ENCODE assay signal across 27 mouse cellular contexts in genomic region chr9:110662844-110663243, GRCm38 (mm10). TPM values are rescaled to one million over a fixed set of nuclear protein-coding genes. Genes with fewer than 3 reads are reported as not detected.
DNase-seq lines count a peak whose midpoint lies in the region; ATAC-seq and TF ChIP-seq lines count a peak whose summit lies in the region.
"Had no signal": no experiment of that assay in that cellular context is flagged by ENCODE, and none has a peak within 500 bp of the region (broad histone marks: within the 10 kb centered on the region; RNA-seq: fewer than 3 reads in every experiment).

No protein-coding gene starts in this region.

- no peak for DNase-seq in liver, postnatal 0 days
- DNase-seq in 416B (ENCODE audit: low read depth): peak; percentile 73
- DNase-seq in cerebellum, postnatal 10 days: no peak
- DNase-seq in B cell, adult 2 months: no peak
- DNase-seq: adrenal gland, postnatal 10 days; adrenal gland, postnatal 36 days; cerebellum, adult 18-20 months; cerebellum, adult 9-10 months; cerebellum, postnatal 25 days; embryo, embryonic 11 days; gastrocnemius, postnatal 25 days; heart, adult 2 months had no signal

- no peak for TF ChIP-seq CTCF in liver, postnatal 0 days (IDR thresholded peaks at IDR 0.05; ENCODE audit: low read depth)

- no peak overlapping the region for H3K4me3 ChIP-seq in liver, postnatal 0 days (ENCODE audit: low read depth, low read length)
- no peak overlapping the region for H3K4me3 ChIP-seq in liver, embryonic 12.5 days
- H3K4me3 ChIP-seq in heart, embryonic 11.5 days (ENCODE audit: low read depth, low read length): no peak overlapping the region
- H3K4me3 ChIP-seq: embryonic facial prominence, embryonic 10.5 days; embryonic facial prominence, embryonic 13.5 days; erythroblast, embryonic 14.5 days; forebrain, embryonic 12.5 days; forebrain, embryonic 15.5 days; heart, adult 2 months; heart, embryonic 10.5 days; hindbrain, embryonic 12.5 days had no signal

- TF ChIP-seq EP300 in liver, postnatal 0 days (IDR thresholded peaks at IDR 0.05; ENCODE audit: low read depth): no peak

- H3K9me3 ChIP-seq in liver, postnatal 0 days (ENCODE audit: low read length): no peaks in the 10 kb centered on the region
- no peaks in the 10 kb centered on the region for H3K9me3 ChIP-seq in liver, embryonic 12.5 days (replicated peaks)
- H3K9me3 ChIP-seq in heart, embryonic 11.5 days (replicated peaks; ENCODE audit: control insufficient read depth, low read length): no peaks in the 10 kb centered on the region
- H3K9me3 ChIP-seq: embryonic facial prominence, embryonic 10.5 days; embryonic facial prominence, embryonic 13.5 days; forebrain, embryonic 12.5 days; forebrain, embryonic 15.5 days; G1E; heart, embryonic 10.5 days; hindbrain, embryonic 12.5 days had no signal

- 0 out of 2 replicates have a peak overlapping the region, but pooled peaks have one; percentile 1 for H3K4me2 ChIP-seq in liver, postnatal 0 days (ENCODE audit: low read depth, low read length)
- no peak overlapping the region for H3K4me2 ChIP-seq in liver, embryonic 12.5 days
- H3K4me2 ChIP-seq in heart, embryonic 11.5 days: no peak overlapping the region
- H3K4me2 ChIP-seq: embryonic facial prominence, embryonic 13.5 days; forebrain, embryonic 12.5 days; forebrain, embryonic 15.5 days; hindbrain, embryonic 12.5 days had no signal

- ATAC-seq in liver, postnatal 0 days: no peak
- ATAC-seq in liver, embryonic 12.5 days: no peak
- peak; percentile 63 for ATAC-seq in granulocyte monocyte progenitor cell, adult 5-6 weeks (replicated peaks; ENCODE audit: poor library complexity, severe bottlenecking)
- peak; percentile 40 for ATAC-seq in megakaryocyte progenitor cell, adult 5-6 weeks (replicated peaks; ENCODE audit: poor library complexity)
- ATAC-seq in heart, embryonic 11.5 days (replicated peaks; ENCODE audit: insufficient number of reproducible peaks, low FRiP score, low TSS enrichment): no peak
- ATAC-seq: forebrain, embryonic 15.5 days; hindbrain, embryonic 16.5 days; Patski had no signal

- H3K4me1 ChIP-seq in liver, postnatal 0 days (ENCODE audit: insufficient read depth): peaks cover 79% of the 10 kb centered on the region
- H3K4me1 ChIP-seq in liver, embryonic 12.5 days: peaks cover 97% of the 10 kb centered on the region
- peaks cover 35% of the 10 kb centered on the region for H3K4me1 ChIP-seq in heart, embryonic 11.5 days (ENCODE audit: control insufficient read depth, insufficient read depth, low read length)

- 0 out of 2 replicates have a peak overlapping the region, but pooled peaks have one; percentile 31 for H3K27ac ChIP-seq in liver, postnatal 0 days (ENCODE audit: low read depth)
- no peak overlapping the region for H3K27ac ChIP-seq in liver, embryonic 12.5 days
- H3K27ac ChIP-seq in heart, embryonic 11.5 days (ENCODE audit: low read depth, low read length): no peak overlapping the region
- H3K27ac ChIP-seq: embryonic facial prominence, embryonic 10.5 days; embryonic facial prominence, embryonic 13.5 days; forebrain, embryonic 12.5 days; forebrain, embryonic 15.5 days; heart, adult 2 months; heart, embryonic 10.5 days; hindbrain, embryonic 12.5 days had no signal

- WGBS in liver, postnatal 0 days (ENCODE audit: insufficient replicate concordance): 14% methylated on average over 1 of the region's 1 CpGs
- WGBS in liver, embryonic 12.5 days (ENCODE audit: insufficient replicate concordance): 19% methylated on average over 1 of the region's 1 CpGs
- WGBS in heart, embryonic 11.5 days (ENCODE audit: insufficient replicate concordance): 83% methylated on average over 1 of the region's 1 CpGs

- H3K27me3 ChIP-seq in liver, postnatal 0 days (ENCODE audit: insufficient read depth, low read length): no peaks in the 10 kb centered on the region
- H3K27me3 ChIP-seq in liver, embryonic 12.5 days (replicated peaks): peaks cover 9% of the 10 kb centered on the region; the same call in 1 of the 2 replicates
- H3K27me3 ChIP-seq in heart, embryonic 11.5 days (ENCODE audit: control insufficient read depth, insufficient read depth, low read length): no peaks in the 10 kb centered on the region
- H3K27me3 ChIP-seq: CH12.LX; embryonic facial prominence, embryonic 13.5 days; forebrain, embryonic 12.5 days; forebrain, embryonic 15.5 days; hindbrain, embryonic 12.5 days; Patski had no signal

- no peak overlapping the region for H3K9ac ChIP-seq in liver, postnatal 0 days (replicated peaks)
- no peak overlapping the region for H3K9ac ChIP-seq in liver, embryonic 12.5 days
- no peak overlapping the region for H3K9ac ChIP-seq in heart, embryonic 11.5 days (ENCODE audit: low read depth, low read length)
- H3K9ac ChIP-seq: embryonic facial prominence, embryonic 13.5 days; forebrain, embryonic 12.5 days; forebrain, embryonic 15.5 days; hindbrain, embryonic 12.5 days had no signal

- 0 out of 2 replicates have a peak, but pooled peaks cover 3% of the 10 kb centered on the region for H3K36me3 ChIP-seq in liver, postnatal 0 days (replicated peaks; ENCODE audit: insufficient read depth, low read length)
- H3K36me3 ChIP-seq in liver, embryonic 12.5 days: peaks cover 19% of the 10 kb centered on the region
- H3K36me3 ChIP-seq in heart, embryonic 11.5 days (ENCODE audit: control insufficient read depth, insufficient read depth, low read length): 0 out of 2 replicates have a peak, but pooled peaks cover 2% of the 10 kb centered on the region
- H3K36me3 ChIP-seq: forebrain, embryonic 15.5 days had no signal

RNA-seq across cellular contexts. Expression of gene Ccdc12, which starts 6.5 kb away (rescaled TPM):
- polyA plus RNA-seq in liver, postnatal 0 days (2015; fragmentation: Nextera tagmentation; extraction: Ambion mirVana): 69.3 and 71.1 TPM in 2 replicates
- 103 and 105 TPM in 2 replicates for polyA plus RNA-seq in liver, embryonic 12.5 days (2016; fragmentation: Nextera tagmentation; extraction: Ambion mirVana)
- total RNA-seq in granulocyte monocyte progenitor cell, adult 5-6 weeks (2014; fragmentation: Nextera tagmentation): 149 TPM in 2 replicates
- total RNA-seq in granulocyte monocyte progenitor cell, adult 5-6 weeks (2017): 98.5 and 104 TPM in 2 replicates
- 98.7 and 112 TPM in 2 replicates for total RNA-seq in megakaryocyte progenitor cell, adult 5-6 weeks (2015)
- 75.3 and 92.6 TPM in 2 replicates for total RNA-seq in megakaryocyte progenitor cell, adult 5-6 weeks (2017)
- 135 and 149 TPM in 2 replicates for polyA plus RNA-seq in heart, embryonic 11.5 days (2014; fragmentation: Nextera tagmentation; extraction: Ambion mirVana)

RNA-seq across cellular contexts. Expression of gene Nbeal2, which starts 8.9 kb away (rescaled TPM):
- 1.5 and 2.0 TPM in 2 replicates for polyA plus RNA-seq in liver, postnatal 0 days (2015; fragmentation: Nextera tagmentation; extraction: Ambion mirVana)
- polyA plus RNA-seq in liver, embryonic 12.5 days (2016; fragmentation: Nextera tagmentation; extraction: Ambion mirVana): 4.7 and 4.9 TPM in 2 replicates
- 37.5 and 49.2 TPM in 2 replicates for total RNA-seq in granulocyte monocyte progenitor cell, adult 5-6 weeks (2014; fragmentation: Nextera tagmentation)
- 11.0 and 13.9 TPM in 2 replicates for total RNA-seq in granulocyte monocyte progenitor cell, adult 5-6 weeks (2017)
- total RNA-seq in megakaryocyte progenitor cell, adult 5-6 weeks (2015): 20.1 and 24.1 TPM in 2 replicates
- 10.3 and 19.3 TPM in 2 replicates for total RNA-seq in megakaryocyte progenitor cell, adult 5-6 weeks (2017)
- polyA plus RNA-seq in heart, embryonic 11.5 days (2014; fragmentation: Nextera tagmentation; extraction: Ambion mirVana): 1.4 and 1.6 TPM in 2 replicates

RNA-seq across cellular contexts. Expression of gene Nradd, which starts 38.6 kb away (rescaled TPM):
- 1.3 and 1.4 TPM in 2 replicates for polyA plus RNA-seq in liver, postnatal 0 days (2015; fragmentation: Nextera tagmentation; extraction: Ambion mirVana)
- 5.3 and 6.7 TPM in 2 replicates for polyA plus RNA-seq in liver, embryonic 12.5 days (2016; fragmentation: Nextera tagmentation; extraction: Ambion mirVana)
- 4.4 and 4.5 TPM in 2 replicates for total RNA-seq in granulocyte monocyte progenitor cell, adult 5-6 weeks (2014; fragmentation: Nextera tagmentation)
- 0.99 and 4.7 TPM in 2 replicates for total RNA-seq in granulocyte monocyte progenitor cell, adult 5-6 weeks (2017)
- 2.0 and 4.3 TPM in 2 replicates for total RNA-seq in megakaryocyte progenitor cell, adult 5-6 weeks (2015)
- 1.9 and 2.2 TPM in 2 replicates for total RNA-seq in megakaryocyte progenitor cell, adult 5-6 weeks (2017)
- polyA plus RNA-seq in heart, embryonic 11.5 days (2014; fragmentation: Nextera tagmentation; extraction: Ambion mirVana): 12.6 and 19.1 TPM in 2 replicates

Comparison
In these comparisons a context has a peak if more than half of its experiments do, and no peak if none do; other contexts are left out.
1. ATAC-seq: peak in granulocyte monocyte progenitor cell, adult 5-6 weeks (single experiment) and megakaryocyte progenitor cell, adult 5-6 weeks (single experiment); none in liver, postnatal 0 days (single experiment), liver, embryonic 12.5 days (single experiment) and heart, embryonic 11.5 days (single experiment).